Mouse (Mus musculus): ENCODE data around the gene Cct4.

DNA sequence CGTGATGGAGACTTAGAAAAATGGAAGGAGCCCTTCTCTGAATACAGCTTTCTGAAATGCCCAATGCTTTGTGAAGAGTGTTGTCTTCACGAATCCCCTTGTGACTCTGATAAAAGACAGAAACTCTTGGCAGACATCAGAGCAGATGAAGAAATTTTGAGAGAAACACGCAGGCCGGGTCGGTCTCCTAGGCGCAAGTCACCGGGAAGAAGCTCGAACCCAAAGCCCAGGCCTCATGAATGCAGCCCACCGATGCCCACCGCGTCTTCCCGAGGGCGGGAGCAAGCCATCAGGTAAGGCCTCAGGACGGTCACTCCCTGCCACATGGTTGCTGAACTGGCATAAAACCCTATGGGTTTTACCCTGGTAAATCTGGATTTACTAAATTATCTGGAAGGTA lies 30.5 kb downstream of the Cct4 start:
- TF ChIP-seq CTCF (IDR thresholded peaks at IDR 0.05; ENCODE audit: extremely low read depth, insufficient read depth, low read length) (no peak), POLR2A (IDR thresholded peaks at IDR 0.05; ENCODE audit: extremely low read depth, insufficient read depth, low read length) (no peak)

Measured in cortical plate, adult 2 months (tissue).